In the genomic region with DNA sequence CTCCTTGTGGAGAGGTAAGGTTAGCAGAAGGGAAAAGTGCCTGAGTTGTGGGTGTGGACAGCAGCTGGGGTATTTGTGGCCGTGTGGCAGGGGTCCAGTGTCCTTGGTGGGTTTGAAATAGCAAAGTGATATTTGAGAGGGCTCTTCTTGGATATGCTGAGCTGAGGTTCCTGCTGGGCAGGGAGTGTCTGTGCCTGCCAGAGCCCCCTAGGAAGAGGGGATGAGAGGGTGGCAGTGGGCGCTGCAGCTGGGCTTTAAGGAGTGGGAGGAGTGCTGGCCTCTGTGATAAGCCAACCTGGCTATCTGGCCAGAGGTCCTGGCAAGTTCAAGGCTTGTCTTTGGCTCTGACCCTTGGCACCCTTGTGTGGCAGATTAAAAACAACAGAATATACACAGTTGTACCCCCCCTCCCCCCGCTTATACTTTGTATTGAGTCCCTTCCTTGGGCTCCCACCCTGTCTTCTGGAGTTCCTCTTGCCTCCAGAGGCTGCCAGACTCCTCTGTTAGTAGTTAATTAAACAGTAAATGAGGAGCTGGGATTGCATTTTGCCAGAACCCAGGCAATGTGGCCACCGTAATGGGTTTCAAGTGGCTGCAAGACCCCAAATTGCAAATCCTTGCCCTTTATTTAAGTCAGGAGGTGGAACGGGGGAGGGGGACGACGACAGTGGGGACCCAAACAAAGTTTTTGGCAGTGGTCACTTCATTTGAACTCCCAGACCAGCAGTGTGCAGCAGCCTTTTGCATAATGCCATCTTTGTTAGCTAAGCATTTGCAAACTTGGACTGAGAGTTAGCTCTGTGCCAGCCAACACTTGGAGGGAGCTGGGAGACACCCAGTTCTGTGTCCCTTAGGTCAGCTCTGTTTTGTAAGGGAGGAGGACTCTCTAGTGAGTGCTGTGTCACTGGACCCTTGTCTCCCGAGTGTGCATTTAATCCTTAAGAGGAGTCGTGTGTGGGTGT, we compare ENCODE assay signal across 9 mouse cellular contexts. TPM values are rescaled to one million over a fixed set of nuclear protein-coding genes. Genes with fewer than 3 reads are reported as not detected.
A peak's percentile ranks its signal among the peaks of the same experiment; 100 is the strongest.
DNase-seq lines count a peak whose midpoint lies in the region; ATAC-seq lines count a peak whose summit lies in the region.
"Had no signal": no experiment of that assay in that cellular context is flagged by ENCODE, and none has a peak within 500 bp of the region (broad histone marks: within the 10 kb centered on the region; RNA-seq: fewer than 3 reads in every experiment).

No protein-coding gene starts in this region.

- no peaks in the 10 kb centered on the region for H3K27me3 ChIP-seq in midbrain, embryonic 14.5 days (ENCODE audit: control insufficient read depth, insufficient read depth, low read length)

- peaks cover 91% of the 10 kb centered on the region for H3K36me3 ChIP-seq in midbrain, embryonic 14.5 days (ENCODE audit: control insufficient read depth, insufficient read depth, low read length)

- DNase-seq in gastrocnemius, adult 18-20 months (ENCODE audit: low spot score) = peak; percentile 70
- no peak for DNase-seq in gastrocnemius, postnatal 4 days (ENCODE audit: low spot score in 2 of 2)
- DNase-seq in adipocyte (ENCODE audit: low spot score) = peak; percentile 85
- DNase-seq in gastrocnemius, postnatal 14 days = peak; percentile 60
- DNase-seq in layer of hippocampus, postnatal 36 days = peak; percentile 50 to 51
- peak; percentile 39 for DNase-seq in midbrain, embryonic 14.5 days

- 56% methylated on average over 9 of the region's 9 CpGs for WGBS in midbrain, embryonic 14.5 days

- no peak overlapping the region for H3K4me3 ChIP-seq in midbrain, embryonic 14.5 days (replicated peaks; ENCODE audit: low read depth, low read length)
- H3K4me3 ChIP-seq: left cerebral cortex, adult 2 months had no signal

- intact Hi-C loops in gastrocnemius, postnatal 14 days (cut with DNase I; ENCODE audit: low total_unique reads) = no loop called here

- H3K27ac ChIP-seq in midbrain, embryonic 14.5 days (replicated peaks; ENCODE audit: low read depth, low read length) = no peak overlapping the region
- H3K27ac ChIP-seq: left cerebral cortex, adult 2 months had no signal

- H3K4me2 ChIP-seq in midbrain, embryonic 14.5 days (ENCODE audit: low read length) = peak overlapping the region; percentile 15; the same call in 1 of the 2 replicates

- ATAC-seq in midbrain, embryonic 14.5 days (ENCODE audit: low FRiP score, low TSS enrichment) = no peak
- ATAC-seq in megakaryocyte progenitor cell, adult 5-6 weeks (replicated peaks; ENCODE audit: poor library complexity) = no peak
- ATAC-seq in activated CD4-positive, CD25-positive, alpha-beta regulatory T cell, adult 4 months = no peak

- no peaks in the 10 kb centered on the region for H3K9me3 ChIP-seq in midbrain, embryonic 14.5 days (ENCODE audit: control insufficient read depth, low read length)

- H3K9ac ChIP-seq in midbrain, embryonic 14.5 days (replicated peaks; ENCODE audit: low read length) = no peak overlapping the region

- H3K4me1 ChIP-seq in midbrain, embryonic 14.5 days (ENCODE audit: control insufficient read depth, insufficient read depth, low read length) = peaks cover 29% of the 10 kb centered on the region

RNA-seq across cellular contexts. Expression of a gene that starts 11.2 kb away (rescaled TPM):
- total RNA-seq in gastrocnemius, adult 18-20 months (2021) = 10 to 100 TPM; 20.5 to 25.5 TPM
- 10 to 100 TPM; 65.7 to 73.4 TPM for total RNA-seq in gastrocnemius, postnatal 4 days (2021)
- 10 to 100 TPM; 23.4 to 27.9 TPM for total RNA-seq in gastrocnemius, postnatal 14 days (2021)
- 100 to 1,000 TPM; 144 to 163 TPM for total RNA-seq in layer of hippocampus, postnatal 36 days (2021)
- 147 and 187 TPM in 2 replicates for polyA plus RNA-seq in midbrain, embryonic 14.5 days (2014; fragmentation: Nextera tagmentation; extraction: Ambion mirVana)
- 35.5 and 36.5 TPM in 2 replicates for total RNA-seq in megakaryocyte progenitor cell, adult 5-6 weeks (2015)
- 16.0 and 30.8 TPM in 2 replicates for total RNA-seq in megakaryocyte progenitor cell, adult 5-6 weeks (2017)
- 10 to 100 TPM; 42.9 to 48.0 TPM for polyA plus RNA-seq in activated CD4-positive, CD25-positive, alpha-beta regulatory T cell, adult 4 months (2017; shearing (Covaris generic))

Comparison
In these comparisons a context has a peak if more than half of its experiments do, and no peak if none do; other contexts are left out.
1. DNase-seq: peak in gastrocnemius, adult 18-20 months (single experiment), adipocyte (single experiment), gastrocnemius, postnatal 14 days (single experiment), layer of hippocampus, postnatal 36 days (2 of 2) and midbrain, embryonic 14.5 days (single experiment); none in gastrocnemius, postnatal 4 days (0 of 2).